Mouse (Mus musculus): ENCODE measurements at regions not wholly inside any gene's neighbourhood (a gene's known extent, or its start where the extent isn't known, plus 50 kb on each side); places are given as distances from the start of the nearest gene placed in this dataset.

- TF ChIP-seq POLR2A (IDR thresholded peaks at IDR 0.05; ENCODE audit: insufficient read depth, low read length), result no peak
- TF ChIP-seq CTCF (IDR thresholded peaks at IDR 0.05; ENCODE audit: low read depth, low read length), result no peak
These were observed 145.5 kb downstream of the Gm815 start for GRCm38 (mm10) chr19:27031030-27031700.
